Mouse (Mus musculus): ENCODE data around the gene Ano6. TPM values are rescaled to one million over a fixed set of nuclear protein-coding genes. Genes with fewer than 3 reads are reported as not detected.

Gene Ano6
- total RNA-seq, 2 experiments from 2014 or later, result 20.7 to 23.9 TPM

DNA sequence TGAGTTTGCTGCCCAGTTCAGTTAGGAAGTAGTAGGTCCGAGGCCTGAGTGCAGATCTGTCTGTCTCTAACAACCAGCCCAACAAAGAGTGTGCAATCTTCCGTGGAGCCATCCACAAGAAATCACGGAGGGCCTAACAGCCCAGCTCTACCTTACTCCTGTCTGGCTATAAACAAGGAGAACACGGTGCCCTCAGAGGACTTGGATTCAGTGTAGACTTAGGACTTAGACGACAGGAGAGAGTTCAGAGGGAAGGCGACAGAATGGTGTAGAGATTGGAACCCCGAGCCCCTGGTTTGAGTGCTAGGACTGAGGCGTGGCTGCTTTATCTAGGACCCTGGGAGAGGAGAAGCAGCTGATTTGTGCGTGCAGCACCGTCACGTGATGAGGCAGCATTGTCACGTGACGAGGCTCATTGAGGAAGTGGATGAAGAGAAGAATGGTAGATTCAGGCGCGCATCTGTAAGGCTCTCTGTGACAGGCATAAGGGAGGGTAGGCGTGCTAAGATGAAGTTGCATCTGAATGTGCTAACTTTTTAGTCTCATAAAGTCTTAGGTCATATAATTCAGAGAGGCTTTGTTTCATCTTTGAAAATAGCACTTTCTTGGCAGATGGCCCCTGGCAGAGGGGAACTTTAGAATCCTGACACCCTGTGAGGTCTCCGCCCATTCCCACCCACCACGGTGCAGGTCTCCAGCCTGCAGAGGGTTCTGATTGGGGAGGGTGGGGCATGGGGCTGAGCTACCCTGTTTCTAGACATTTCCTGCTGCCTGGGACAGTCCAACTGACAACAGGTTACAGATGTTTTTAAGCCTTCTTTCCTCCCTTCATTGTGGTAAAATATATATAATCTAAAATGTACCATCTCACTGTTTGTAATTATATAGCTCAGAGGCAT, 59.1 kb downstream of the Ano6 start:
- no peak for DNase-seq (ENCODE audit: extremely low spot score in 1 of 2, low spot score in 1 of 2)

DNA sequence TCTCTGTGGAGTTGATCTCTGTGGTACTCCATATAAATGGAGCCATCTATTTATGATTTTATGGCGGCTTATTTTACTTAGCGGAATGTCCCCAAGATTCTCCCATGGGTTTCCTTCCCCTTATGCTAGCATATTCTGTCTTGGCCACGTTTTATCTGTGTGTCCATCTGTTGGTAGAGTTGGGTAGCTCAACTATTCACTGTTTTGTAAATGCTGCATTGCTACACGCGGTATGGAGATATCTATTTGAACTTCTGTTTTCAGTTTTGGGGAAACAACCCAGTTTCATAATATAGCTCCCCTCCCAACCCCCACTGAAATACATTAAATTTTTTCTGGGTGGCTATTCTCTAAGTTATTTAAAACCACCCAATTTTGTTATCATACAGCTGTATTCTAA, 59.9 kb downstream of the Ano6 start:
- no peak for DNase-seq (ENCODE audit: extremely low spot score in 1 of 2, low spot score in 1 of 2)

GRCm38 (mm10) chr15:95855051-95855844, 64.6 kb downstream of the Ano6 start:
- DNase-seq (ENCODE audit: extremely low spot score in 1 of 2, low spot score in 1 of 2), result no peak

DNA sequence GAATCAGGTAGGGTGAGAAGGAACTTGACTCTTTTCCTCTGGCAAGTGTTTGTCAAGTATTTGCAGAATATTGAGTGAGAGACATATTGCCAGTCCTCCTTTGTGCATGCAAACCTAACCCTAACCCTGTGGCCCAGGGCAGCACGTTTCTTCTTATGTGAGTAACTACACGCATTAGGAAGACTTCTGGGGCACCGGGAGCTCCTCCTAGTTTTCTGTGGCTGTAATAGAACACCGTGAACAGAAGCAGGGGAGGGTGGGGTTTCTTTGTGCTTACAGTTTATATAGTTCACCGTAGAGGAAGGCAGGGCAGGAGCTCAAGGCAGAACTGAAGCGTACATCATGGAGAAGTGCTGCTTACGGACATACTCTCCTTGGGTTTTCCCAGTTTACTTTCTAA, 65.3 kb downstream of the Ano6 start:
- DNase-seq (ENCODE audit: extremely low spot score in 1 of 2, low spot score in 1 of 2), result no peak

- no peak for DNase-seq (ENCODE audit: extremely low spot score in 1 of 2, low spot score in 1 of 2)
Observed at GRCm38 (mm10) chr15:95856684-95857595, 66.3 kb downstream of the Ano6 start.

GRCm38 (mm10) chr15:95858876-95859655, 68.4 kb downstream of the Ano6 start:
- DNase-seq (ENCODE audit: extremely low spot score in 1 of 2, low spot score in 1 of 2), result no peak

DNA sequence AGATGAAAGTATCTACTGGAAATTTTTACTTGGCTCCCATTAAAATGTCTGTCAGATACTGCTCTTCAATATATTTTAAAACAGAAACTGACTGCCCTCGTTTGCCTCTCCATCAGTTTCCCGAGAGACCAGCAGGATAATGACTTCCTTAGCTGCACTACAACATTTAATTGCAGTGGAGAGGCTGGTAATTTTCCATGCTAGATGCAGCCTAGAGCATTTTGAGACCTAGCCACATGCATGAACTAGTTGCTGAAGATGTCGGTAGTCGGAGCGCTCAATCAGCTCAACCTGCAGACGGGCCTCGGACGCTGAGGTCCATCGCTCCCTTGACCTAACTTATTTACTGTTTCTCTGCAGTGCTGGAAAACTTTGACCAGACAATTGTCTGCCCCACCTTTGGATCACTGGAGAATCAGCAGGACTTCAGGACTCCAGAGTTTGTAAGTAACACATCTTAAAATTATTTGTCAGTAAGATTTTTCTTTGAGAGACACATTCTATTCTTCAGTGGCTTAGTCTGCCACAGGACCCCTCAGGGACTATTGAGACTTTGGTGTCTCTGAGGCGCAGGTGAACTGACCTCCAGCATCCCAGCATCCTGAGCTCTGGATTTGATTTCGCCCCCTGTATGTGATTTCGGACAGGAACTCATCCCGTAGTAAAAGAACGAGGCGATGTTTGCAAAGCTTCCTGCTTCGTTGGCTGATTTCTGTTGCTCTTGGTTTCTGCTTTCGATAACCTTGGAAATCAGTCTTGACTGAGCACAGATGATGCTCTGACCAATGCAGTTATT, 73.4 kb downstream of the Ano6 start:
- DNase-seq (ENCODE audit: extremely low spot score in 1 of 2, low spot score in 1 of 2), result no peak

GRCm38 (mm10) chr15:95865311-95866100, 74.9 kb downstream of the Ano6 start:
- no peak for DNase-seq (ENCODE audit: extremely low spot score in 1 of 2, low spot score in 1 of 2)

GRCm38 (mm10) chr15:95868172-95868571, 77.5 kb downstream of the Ano6 start:
- no peak for DNase-seq (ENCODE audit: extremely low spot score in 1 of 2, low spot score in 1 of 2)

GRCm38 (mm10) chr15:95869611-95870010, 79.0 kb downstream of the Ano6 start:
- no peak for DNase-seq (ENCODE audit: extremely low spot score in 1 of 2, low spot score in 1 of 2)

DNA sequence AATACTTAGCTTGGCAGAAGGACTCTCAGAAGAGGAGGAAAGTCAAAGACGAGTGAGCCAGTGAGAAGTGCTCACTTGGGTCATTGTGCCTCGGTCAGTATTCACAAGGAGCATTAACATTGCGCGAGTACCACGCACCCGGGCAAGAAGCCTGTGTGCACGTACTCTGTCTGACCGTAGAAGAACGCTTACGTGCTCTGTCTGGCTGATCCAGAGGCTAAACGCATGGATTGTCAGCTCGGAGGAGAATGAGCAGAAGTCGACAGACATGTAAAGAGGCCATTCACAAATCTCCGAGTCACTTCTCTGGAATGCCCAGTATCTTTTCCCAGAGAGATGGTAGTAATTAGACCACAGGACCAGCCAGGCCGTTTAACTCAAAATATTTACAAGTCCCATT, 81.0 kb downstream of the Ano6 start:
- DNase-seq (ENCODE audit: extremely low spot score in 1 of 2, low spot score in 1 of 2), result no peak

DNA sequence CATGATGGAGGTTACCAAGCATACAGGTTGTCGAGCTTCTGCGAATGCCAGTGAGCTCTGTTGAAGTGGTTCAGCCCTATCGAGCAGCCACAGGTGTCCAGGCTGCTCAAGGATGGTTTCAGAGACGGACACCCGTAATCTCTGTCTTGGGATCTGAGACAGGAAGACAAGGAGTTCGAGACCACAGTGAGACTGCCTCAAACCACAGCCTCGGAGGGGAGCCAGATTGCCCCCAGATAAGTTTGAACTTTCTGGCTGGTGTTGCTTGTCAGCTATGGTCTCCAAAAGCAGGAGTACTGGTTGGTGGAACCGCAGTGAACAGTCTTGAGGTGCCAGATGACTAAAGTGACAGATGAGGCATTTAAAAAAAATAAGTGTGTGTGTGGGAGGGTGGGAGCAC, 81.8 kb downstream of the Ano6 start:
- DNase-seq (ENCODE audit: extremely low spot score in 1 of 2, low spot score in 1 of 2), result no peak

GRCm38 (mm10) chr15:95873276-95873675, 82.6 kb downstream of the Ano6 start:
- no peak for DNase-seq (ENCODE audit: extremely low spot score in 1 of 2, low spot score in 1 of 2)

GRCm38 (mm10) chr15:95874216-95874615, 83.6 kb downstream of the Ano6 start:
- no peak for DNase-seq (ENCODE audit: extremely low spot score in 1 of 2, low spot score in 1 of 2)

DNA sequence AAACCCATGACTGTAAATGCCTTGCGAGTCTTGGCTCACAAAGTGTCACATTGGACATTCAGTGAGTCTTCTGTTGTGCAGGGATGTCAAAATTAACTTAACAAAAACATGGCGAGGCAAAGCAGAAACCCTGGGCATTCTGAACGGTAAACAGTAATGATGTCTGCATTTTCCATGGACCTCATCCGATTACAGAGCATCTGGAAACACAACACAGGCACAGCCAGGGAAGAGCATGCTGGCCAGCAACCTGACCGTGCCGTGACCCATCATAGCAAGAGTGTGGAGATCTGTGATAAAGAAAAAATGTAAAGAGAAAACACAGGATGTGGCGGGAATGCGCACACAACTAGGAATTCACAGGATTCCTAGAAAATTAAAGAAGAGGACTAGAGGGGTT, 84.1 kb downstream of the Ano6 start:
- no peak for DNase-seq (ENCODE audit: extremely low spot score in 1 of 2, low spot score in 1 of 2)

- DNase-seq (ENCODE audit: extremely low spot score in 1 of 2, low spot score in 1 of 2), result no peak
Observed at GRCm38 (mm10) chr15:95875898-95876297, 85.3 kb downstream of the Ano6 start.

GRCm38 (mm10) chr15:95880616-95881151, 90.0 kb downstream of the Ano6 start:
- DNase-seq (ENCODE audit: extremely low spot score in 1 of 2, low spot score in 1 of 2), result no peak

DNA sequence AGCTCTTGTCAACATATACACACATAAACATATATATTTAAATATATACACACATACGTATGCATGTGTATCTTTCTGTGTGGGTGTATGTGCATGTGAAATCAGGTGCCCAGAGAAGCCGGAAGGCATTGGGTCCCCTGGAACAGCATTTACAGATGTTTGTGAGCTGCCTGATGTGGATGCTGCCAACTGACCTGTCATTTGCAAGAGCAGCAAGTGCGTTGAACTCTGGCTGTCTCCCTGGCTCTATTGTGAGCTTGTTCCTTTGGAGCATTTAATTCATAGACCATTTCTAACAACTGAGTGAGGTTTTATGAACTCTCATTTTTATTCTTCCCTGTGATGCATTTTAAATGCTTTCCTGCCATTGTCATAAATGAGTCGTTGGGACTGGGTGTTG, 91.8 kb downstream of the Ano6 start:
- no peak for DNase-seq (ENCODE audit: extremely low spot score in 1 of 2, low spot score in 1 of 2)

Data from layer of hippocampus, postnatal 25 days (tissue).